Mouse (Mus musculus): ENCODE data around the gene Bik. TPM values are rescaled to one million over a fixed set of nuclear protein-coding genes. Genes with fewer than 3 reads are reported as not detected.

Gene Bik
- total RNA-seq, 2 experiments from 2014 or later = 4.1 to 4.8 TPM

GRCm38 (mm10) chr15:83547144-83547543 is 20.5 kb downstream of the Bik start:
- DNase-seq = no peak

- DNase-seq = no peak
These were observed 23.5 kb downstream of the Bik start for GRCm38 (mm10) chr15:83550137-83550536.

GRCm38 (mm10) chr15:83553831-83554230 is 27.2 kb downstream of the Bik start:
- DNase-seq = no peak

- peak; percentile 89 to 93 for DNase-seq
These were observed 28.7 kb downstream of the Bik start for GRCm38 (mm10) chr15:83555161-83555974.

GRCm38 (mm10) chr15:83560941-83561477 is 34.3 kb downstream of the Bik start:
- DNase-seq = no peak

GRCm38 (mm10) chr15:83562626-83563270 is 36.1 kb downstream of the Bik start:
- DNase-seq = peak; percentile 92 to 93

GRCm38 (mm10) chr15:83563327-83563856 is 36.7 kb downstream of the Bik start, which contains the start of the genes Tspo and Mcat:
TSS of gene Tspo (plus strand) at chr15:83563592.
TSS of gene Mcat (minus strand) at chr15:83563787.
- DNase-seq = peak; percentile 90 to 93

GRCm38 (mm10) chr15:83563857-83564651 is 37.4 kb downstream of the Bik start:
- peak; percentile 77 to 81 for DNase-seq

- DNase-seq = peak; percentile 91 to 92
These were observed 38.8 kb downstream of the Bik start for GRCm38 (mm10) chr15:83565434-83565833.

GRCm38 (mm10) chr15:83566006-83566405 is 39.3 kb downstream of the Bik start:
- no peak for DNase-seq

GRCm38 (mm10) chr15:83567728-83568127 is 41.1 kb downstream of the Bik start:
- no peak for DNase-seq

- DNase-seq = peak; percentile 40 to 54
These were observed 41.9 kb downstream of the Bik start for GRCm38 (mm10) chr15:83568544-83568943.

GRCm38 (mm10) chr15:83569682-83570081 is 43.0 kb downstream of the Bik start:
- DNase-seq = no peak

GRCm38 (mm10) chr15:83570641-83571040 is 44.0 kb downstream of the Bik start:
- DNase-seq = no peak

GRCm38 (mm10) chr15:83571636-83572035 is 45.0 kb downstream of the Bik start:
- DNase-seq = peak; percentile 77 to 81

- DNase-seq = no peak
These were observed 45.5 kb downstream of the Bik start for GRCm38 (mm10) chr15:83572132-83572531.

GRCm38 (mm10) chr15:83573606-83574005 is 46.9 kb downstream of the Bik start:
- DNase-seq = no peak

GRCm38 (mm10) chr15:83574731-83575351 is 48.2 kb downstream of the Bik start:
- DNase-seq = peak; percentile 79 to 86

GRCm38 (mm10) chr15:83575543-83575942 is 48.9 kb downstream of the Bik start:
- DNase-seq = no peak

GRCm38 (mm10) chr15:83576651-83577050 is 50.0 kb downstream of the Bik start:
- no peak for DNase-seq

GRCm38 (mm10) chr15:83582931-83583330 is 56.3 kb downstream of the Bik start:
- no peak for DNase-seq

Data from adrenal gland, postnatal 36 days (tissue).